Mouse (Mus musculus) thymus, postnatal 10 days (tissue): ENCODE data around the gene Ccser2.

Source experiments
- DNase-seq, 2 experiments: peaks; one replicate each; pipeline ENCODE4 v3.0.0; 2021; ENCODE audit warnings: low spot score in 2 of 2

Ccser2 gene

DNA sequence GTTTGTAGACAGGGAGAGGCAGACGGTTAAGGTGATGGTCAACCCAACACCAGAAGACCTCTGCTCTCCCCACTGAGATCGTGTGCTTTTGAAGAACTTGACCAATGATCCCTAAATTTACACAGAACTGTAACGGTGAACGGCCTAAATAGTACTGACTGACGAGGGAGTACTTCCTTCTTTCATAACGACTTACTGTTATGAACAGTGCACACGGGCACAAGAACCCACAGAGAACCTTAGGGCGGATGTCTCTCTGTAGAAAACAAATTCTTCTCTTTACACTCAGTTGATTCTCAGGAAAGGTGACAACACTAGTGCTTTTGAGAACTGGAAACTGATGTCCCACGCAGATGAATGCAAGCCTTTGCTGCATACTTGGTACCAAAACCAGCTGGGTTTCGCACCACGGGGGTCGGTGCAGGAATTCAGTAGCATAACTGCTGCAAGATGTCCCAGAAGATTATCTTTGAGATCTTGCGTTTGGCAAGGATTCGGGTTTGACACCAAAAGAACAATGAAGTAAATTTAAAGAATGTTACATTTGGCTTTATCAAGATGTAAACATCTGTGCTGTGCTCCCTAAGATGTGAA lies 99.7 kb downstream of the Ccser2 start:
- no peak for DNase-seq

DNA sequence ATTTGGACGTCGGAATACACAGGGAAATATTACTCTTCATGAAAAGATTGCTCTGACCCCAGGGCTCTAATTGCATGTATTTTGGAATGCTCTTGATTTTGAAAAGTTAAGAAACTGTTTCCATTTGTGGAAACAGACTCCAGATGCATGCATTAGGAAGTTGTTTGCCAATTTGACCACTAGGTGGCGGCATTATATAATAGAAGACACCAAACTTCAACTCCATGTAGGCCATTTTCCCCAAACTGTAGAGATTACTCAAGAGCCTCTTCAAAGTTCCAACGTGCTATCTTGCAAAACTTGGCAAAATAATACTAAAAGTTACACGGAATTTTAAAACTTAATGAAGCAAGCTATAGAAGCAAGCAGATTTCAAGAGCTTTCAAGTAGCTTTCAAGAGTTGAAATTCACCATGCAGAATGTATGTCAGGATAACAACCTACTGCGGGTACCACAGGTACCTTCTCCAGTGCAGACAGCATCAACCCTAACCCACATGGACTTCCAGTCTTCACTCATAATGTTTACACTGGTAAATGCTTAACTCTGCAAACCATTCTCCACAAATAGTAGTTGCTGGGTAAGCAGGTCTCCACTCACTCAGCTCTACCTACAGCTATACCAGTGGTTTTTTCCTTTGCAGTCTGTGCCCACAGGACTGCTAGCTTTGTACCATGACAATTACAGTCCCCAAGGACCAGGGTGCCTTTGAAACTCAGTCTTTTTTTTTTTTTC lies 101.4 kb downstream of the Ccser2 start:
- DNase-seq, result peak; percentile 25 to 67

DNA sequence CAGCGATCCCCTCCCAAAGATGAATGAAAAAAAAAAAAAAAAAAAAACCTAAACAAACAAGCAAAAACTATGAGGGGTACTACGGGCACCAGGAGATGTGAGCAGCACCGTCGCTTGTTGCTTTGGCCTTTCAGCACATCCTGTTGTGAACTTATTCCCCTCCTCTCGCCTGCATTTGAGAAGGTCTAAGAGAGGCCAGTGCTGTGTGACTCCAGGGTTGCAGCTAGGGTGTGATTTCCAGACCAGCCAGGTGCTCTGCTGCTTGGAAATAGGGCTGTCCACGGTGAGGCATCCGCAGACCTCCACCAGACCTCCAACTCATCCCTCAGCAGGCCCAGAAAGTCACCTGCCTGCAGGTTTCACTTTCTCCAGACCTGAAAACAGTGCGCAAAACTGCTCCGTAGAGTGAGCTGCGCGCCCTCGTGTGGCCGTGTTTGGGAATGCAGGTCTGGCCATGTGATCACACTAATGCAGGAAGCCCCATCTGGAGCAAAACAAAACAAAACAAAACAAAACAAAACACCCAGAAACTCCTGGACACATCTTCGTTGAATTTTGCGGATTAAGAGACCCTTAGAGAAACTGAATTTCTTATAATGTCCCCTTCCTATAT lies 104.6 kb downstream of the Ccser2 start:
- DNase-seq, result peak; percentile 79 to 92

DNA sequence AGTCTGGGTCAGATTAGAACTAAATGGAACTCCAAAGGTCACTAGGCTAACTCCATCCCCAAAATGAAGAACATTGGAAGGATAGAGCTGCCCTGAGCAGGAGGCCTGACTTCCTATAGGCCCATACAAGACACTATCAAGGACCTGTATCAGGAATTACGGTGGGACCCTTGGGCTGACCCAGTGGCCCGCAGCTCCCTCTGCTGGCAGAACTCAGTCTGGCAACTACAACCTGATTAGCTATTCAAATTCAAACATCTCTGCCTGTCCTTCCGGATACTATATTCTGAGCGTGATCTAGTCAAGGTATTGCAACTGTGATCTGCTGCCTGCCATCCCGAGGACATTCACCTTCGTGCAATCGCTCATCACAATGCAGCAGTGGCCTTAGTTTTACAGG lies 106.2 kb downstream of the Ccser2 start:
- peak in 1 of 2 experiments; percentile 55 for DNase-seq

DNA sequence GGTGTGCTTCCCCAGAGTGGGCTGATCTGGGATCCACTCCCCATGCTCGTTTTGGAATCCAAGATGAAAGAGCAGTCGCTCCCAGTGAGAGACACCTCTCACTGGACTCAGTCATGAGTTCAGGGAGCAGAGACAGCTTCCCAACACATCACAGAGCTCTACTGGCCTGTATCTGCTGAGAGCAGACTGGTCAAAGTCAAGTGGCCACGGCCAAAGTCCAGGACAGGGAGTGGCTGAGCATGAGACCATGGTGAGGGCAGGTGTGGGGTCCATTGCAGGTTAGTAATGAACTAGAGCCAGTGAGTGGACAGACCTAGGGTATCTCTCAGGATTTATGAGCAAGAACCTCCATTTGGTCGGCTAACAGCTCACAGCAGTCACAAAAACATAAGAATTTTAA lies 109.6 kb downstream of the Ccser2 start:
- DNase-seq, result no peak

DNA sequence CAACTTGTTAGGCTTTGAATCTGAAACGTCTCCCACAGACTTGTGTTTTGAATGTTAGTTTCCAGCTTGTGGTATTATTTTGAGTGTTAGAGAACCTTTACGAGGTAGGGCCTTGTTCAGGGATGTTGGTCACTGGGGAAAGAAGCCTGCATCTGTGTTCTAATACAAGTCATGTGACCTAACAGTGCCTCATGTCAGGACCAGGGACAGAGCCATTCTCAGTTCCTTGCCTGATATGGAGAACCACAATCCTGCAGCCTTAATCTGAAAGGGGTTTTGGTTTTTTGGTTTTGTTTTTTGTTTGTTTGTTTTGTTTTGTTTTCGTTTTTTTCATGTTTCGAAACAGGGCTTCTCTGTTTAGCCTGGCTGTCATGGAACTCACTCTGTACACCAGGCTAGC lies 115.6 kb downstream of the Ccser2 start:
- DNase-seq, result no peak

DNA sequence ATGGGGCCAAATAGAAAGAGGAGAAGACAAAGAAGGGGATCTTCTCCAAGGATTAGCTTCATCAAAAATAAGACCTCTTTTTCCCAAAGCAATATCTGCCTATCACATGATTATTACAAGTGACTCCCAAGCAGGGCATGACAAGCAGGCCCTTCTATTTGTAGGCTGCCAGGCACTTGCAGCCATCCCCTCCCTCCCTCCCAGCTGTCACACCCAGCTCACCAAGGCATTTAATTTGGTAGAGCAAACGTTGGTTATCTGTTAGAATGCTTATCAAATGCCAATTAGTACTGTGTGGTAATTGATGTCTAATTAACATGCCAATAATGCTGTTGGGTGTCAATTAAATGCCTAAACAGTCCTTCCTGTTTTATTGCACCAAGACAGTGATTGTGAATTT lies 119.7 kb downstream of the Ccser2 start:
- no peak for DNase-seq
